Mouse (Mus musculus) retina, adult 2 months (tissue): ENCODE results near the gene Nek6.

Source experiments
- DNase-seq: peaks from one replicate; pipeline ENCODE4 v3.0.0-alpha.2; 2012; ENCODE audit warnings: low read depth, low spot score

Nek6 gene

DNA sequence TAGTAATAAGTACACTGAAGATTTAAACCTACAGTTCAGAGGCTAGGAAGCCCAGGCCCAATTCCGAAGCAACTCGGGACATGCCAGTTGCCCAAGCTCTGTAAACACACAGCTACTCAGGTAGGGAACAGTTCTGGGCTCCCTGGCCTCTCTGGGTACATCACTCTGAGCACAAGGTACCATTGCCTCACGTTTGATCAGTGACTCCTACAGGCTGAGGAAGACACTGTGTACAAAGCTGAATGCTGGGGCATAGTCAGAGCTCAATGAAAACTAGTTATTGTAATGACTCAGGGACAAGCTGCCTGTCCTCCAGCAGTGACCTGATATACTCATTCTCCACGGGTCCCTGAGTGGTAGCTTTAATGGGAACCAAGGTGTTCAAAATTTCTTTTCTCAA lies 109.6 kb downstream of the Nek6 start:
- DNase-seq: no peak

DNA sequence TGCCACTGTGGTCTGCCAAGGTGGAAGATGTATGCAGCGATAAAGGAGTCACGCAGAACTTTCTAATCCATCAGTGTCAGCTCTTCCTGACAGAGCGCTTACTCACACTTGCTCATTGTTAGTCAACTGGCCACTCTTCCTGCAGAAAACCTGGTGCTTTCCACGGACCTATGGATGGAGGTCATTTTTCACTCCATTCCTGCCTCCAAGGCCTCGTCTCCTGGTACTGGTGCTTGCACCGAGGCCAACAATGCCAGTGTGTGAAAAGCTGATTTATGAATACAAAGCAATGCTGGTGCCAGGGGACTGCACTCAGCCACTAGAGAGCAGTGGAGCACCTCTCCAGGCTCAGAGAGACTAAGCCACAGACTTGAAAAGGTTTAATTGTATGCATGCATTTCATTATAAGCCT lies 110.2 kb downstream of the Nek6 start:
- no peak for DNase-seq

GRCm38 (mm10) chr2:38623411-38623810 lies 112.0 kb downstream of the Nek6 start:
- DNase-seq: no peak

DNA sequence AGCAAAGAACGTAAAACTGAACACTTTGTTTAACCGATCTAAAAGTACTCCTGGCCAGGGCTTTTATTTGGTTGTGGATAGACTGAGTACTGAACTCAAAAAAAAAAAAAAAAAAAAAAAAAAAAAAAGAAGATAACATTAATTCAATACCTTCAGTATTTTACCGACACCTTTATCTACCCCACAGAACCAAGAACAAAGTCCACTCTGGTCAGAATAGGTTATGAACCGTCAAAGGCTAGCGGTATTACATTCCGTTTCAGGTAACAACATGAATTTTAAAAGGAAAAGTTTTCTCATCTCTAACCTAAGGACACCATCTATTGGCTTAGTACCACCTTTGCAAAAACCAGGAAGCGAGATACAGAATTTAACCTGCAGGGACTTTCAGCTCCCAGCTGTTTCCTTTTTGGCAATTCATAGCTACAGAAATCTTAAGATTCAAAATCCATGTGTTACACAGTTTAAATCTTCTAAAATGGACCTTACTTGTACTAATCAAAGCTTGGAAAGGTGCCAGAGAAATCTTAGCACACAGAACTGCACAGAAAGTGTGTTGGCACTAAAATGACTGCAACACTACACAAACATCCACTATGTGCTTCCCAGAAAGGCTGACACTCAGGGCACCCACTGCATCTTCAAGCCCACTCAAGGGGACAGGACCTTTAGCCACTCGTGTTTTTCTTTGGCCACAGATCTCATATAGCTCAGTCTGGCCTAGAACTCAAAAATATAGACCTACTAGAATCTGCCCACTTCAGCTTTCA lies 112.6 kb downstream of the Nek6 start:
- no peak for DNase-seq

GRCm38 (mm10) chr2:38628801-38629200 lies 117.4 kb downstream of the Nek6 start:
- no peak for DNase-seq

DNA sequence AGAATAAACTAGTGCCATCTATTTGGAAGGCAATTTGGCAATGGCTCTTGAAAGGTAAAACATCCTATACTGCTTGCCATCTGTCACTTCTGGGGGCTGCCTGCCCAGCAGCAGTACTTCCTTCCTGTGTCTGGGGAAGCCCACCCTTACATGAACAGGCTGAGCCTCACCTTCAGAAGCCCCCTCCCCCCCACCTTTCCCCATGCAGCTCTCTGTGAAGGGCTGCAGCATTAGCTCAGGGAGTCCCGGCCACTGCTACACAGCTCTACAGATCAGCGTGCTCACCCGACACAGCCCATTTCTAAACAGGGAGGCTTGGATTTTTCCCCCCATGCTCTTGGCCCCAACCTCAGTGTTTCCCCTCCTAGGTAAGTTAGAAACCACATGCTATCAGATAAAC lies 118.0 kb downstream of the Nek6 start:
- DNase-seq: no peak

- no peak for DNase-seq
Measured at GRCm38 (mm10) chr2:38630574-38630973, 119.1 kb downstream of the Nek6 start.

DNA sequence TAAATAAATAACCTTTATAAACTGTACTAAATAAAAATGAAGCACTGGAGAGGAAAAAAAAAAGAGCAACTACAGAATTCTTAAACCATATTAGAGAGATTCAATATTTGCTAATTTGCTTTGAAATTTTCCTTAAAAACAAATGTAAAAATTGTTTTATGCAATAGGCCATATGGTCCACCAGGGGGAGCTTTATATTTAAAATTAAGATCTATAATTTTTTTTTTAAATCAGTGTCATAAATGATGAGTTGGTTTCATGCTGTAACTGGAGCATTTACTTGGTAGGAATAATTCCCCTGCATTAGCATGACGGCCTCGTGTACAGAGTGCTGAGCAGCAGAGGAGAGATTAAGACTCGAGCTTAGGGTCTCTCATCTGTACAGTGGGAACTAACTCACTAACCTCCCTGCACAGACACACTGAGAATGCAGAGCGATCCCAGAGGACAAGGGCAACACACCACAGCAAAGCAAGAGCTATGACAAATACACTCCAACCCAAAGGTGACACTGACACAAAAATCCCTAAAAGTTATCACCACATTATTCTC lies 126.3 kb downstream of the Nek6 start:
- no peak for DNase-seq

DNA sequence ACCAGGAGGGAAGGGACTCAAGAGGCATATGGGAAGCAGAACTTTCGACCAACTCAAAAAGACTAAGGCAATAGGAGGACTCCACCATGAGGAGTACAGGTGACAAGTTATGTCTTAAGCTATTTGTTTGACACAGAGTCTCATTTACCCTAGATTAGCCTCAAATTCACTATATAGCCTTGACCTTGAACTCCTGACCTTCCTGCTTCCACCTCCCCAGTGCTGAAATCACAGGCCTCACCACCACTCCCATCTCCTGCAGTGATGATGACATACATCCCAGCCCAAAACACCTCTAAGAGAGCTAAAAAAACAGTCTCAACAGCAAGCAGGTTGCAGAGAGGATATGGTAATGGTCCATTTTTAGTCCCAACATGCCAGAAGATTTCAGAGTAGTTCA lies 130.3 kb downstream of the Nek6 start:
- DNase-seq: no peak

DNA sequence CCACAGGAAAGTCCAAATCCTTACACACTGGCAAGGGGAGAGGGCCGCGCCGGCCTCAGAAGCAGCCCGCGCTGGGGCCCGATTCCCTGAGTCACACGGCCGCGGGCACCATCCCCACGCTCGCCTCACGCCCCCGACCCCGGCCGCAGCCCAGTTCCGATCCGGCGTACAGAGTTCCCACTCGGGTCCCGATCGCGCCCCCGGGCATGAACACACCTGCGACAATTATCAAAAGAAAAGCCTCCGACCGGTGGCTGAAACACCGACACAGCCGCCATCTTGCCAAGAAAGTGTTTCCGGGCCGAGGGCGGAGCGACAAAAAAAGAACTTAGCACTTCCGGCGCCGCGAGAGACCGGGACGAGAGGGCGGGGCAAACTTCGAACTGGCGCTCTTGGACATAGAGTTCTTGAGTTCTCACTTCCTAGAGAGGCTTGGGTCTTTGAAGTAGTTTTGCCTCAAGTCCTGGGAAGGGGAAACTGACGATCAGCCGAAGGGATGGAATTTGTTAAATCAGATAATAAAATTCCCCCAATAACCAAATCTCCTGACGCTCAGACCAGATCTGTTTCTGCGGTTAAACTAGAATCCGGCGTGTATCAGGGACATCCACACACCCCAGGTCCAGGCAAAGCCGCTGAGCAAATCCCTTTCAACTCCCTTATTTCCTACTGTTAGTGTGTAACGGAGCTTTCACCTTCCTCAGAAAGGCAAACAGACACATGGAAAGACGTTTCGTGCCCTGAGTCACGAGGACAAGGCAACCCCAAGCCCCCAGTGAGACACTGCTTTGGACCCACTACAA lies 132.4 kb downstream of the Nek6 start, which contains the start of gene Psmb7:
Gene Psmb7 (minus strand): TSS at position 463 of the 803 bp plus-strand sequence.
- DNase-seq: peak; percentile 87
